Mouse (Mus musculus) CH12.LX (cell line): ENCODE results near the gene Mroh2a. TPM values are rescaled to one million over a fixed set of nuclear protein-coding genes. Genes with fewer than 3 reads are reported as not detected.

Source experiments
- DNase-seq: peaks from one replicate; pipeline ENCODE4 v3.0.0-alpha.2; 2013; ENCODE audit errors: extremely low read depth
- H3K27ac ChIP-seq: 2 replicates; pipeline ENCODE4 v1.5.1; 2012; ENCODE audit warnings: low read depth, mild to moderate bottlenecking, control low read depth, moderate library complexity; ENCODE audit not compliant: insufficient read depth
- H3K27me3 ChIP-seq: replicated peaks from 2 replicates; pipeline ENCODE3; 2012; ENCODE audit warnings: inconsistent platforms
- H3K36me3 ChIP-seq, 2 experiments: replicated peaks in 1 of 2; 2 replicates each; pipeline versions ENCODE3 to v1.6.1; 2012; ENCODE audit warnings: inconsistent platforms in 1 of 2, low read length in 1 of 2, mild to moderate bottlenecking in 1 of 2, mixed read lengths in 1 of 2, moderate library complexity in 1 of 2; ENCODE audit not compliant: control insufficient read depth in 1 of 2, insufficient read depth in 1 of 2
- H3K4me1 ChIP-seq, 2 experiments: 2 replicates each; pipeline ENCODE4 v1.6.1; 2012; ENCODE audit warnings: inconsistent platforms in 1 of 2, moderate library complexity in 1 of 2; ENCODE audit not compliant: insufficient read depth in 2 of 2, control insufficient read depth in 1 of 2
- H3K4me2 ChIP-seq: 2 replicates; pipeline ENCODE4 v1.6.1; 2012; ENCODE audit warnings: low read depth, mild to moderate bottlenecking, control low read depth; ENCODE audit not compliant: poor library complexity, insufficient read depth, severe bottlenecking
- H3K4me3 ChIP-seq, 3 experiments: fragments of 150-350 bp in 1 of 3; sonication (generic) in 1 of 3; replicated peaks in 1 of 3; 2 replicates each; pipeline versions ENCODE3 to v1.5.1; 2011 to 2012; ENCODE audit warnings: low read depth in 2 of 3, low read length in 2 of 3, mild to moderate bottlenecking in 2 of 3, moderate library complexity in 2 of 3, control low read depth in 1 of 3, improper control_type of control experiment in 1 of 3, inconsistent platforms in 1 of 3, mixed read lengths in 1 of 3; ENCODE audit not compliant: poor library complexity in 1 of 3
- H3K79me2 ChIP-seq: replicated peaks from 2 replicates; pipeline ENCODE4 v1.6.1; 2012; ENCODE audit warnings: mild to moderate bottlenecking, moderate library complexity; ENCODE audit not compliant: control insufficient read depth, poor library complexity, insufficient read depth, severe bottlenecking; ENCODE audit errors: extremely low read depth
- H3K9ac ChIP-seq: 2 replicates; pipeline ENCODE4 v1.6.1; 2012; ENCODE audit warnings: low read depth, mild to moderate bottlenecking, control low read depth, moderate library complexity; ENCODE audit not compliant: insufficient read depth
- H3K9me3 ChIP-seq: replicated peaks from 2 replicates; pipeline ENCODE3; 2012; ENCODE audit warnings: low read length, inconsistent platforms, mixed read lengths
- CHD1 ChIP-seq: IDR thresholded peaks from 2 replicates; pipeline ENCODE4 v1.6.1; 2012; ENCODE audit warnings: low read depth, low read length, improper control_type of control experiment, inconsistent platforms
- CHD2 ChIP-seq: IDR thresholded peaks from 2 replicates; pipeline ENCODE4 v1.6.1; 2011; ENCODE audit warnings: low read length, improper control_type of control experiment
- CTCF ChIP-seq, 2 experiments: IDR thresholded peaks in 1 of 2; conservative IDR thresholded peaks in 1 of 2; 2 replicates each; pipeline ENCODE4 v1.5.1; 2011 to 2012; ENCODE audit warnings: low read depth in 2 of 2, low read length in 2 of 2, improper control_type of control experiment in 1 of 2, inconsistent platforms in 1 of 2, mild to moderate bottlenecking in 1 of 2, moderate library complexity in 1 of 2
- EP300 ChIP-seq: IDR thresholded peaks from 2 replicates; pipeline ENCODE4 v1.6.1; 2011; ENCODE audit warnings: low read length, improper control_type of control experiment
- ETS1 ChIP-seq: conservative IDR thresholded peaks from 2 replicates; pipeline ENCODE4 v1.6.1; 2012; ENCODE audit warnings: low read depth, mild to moderate bottlenecking, inconsistent platforms, low read length, improper control_type of control experiment, moderate library complexity
- IRF4 ChIP-seq: IDR thresholded peaks from 2 replicates; pipeline ENCODE4 v1.6.1; 2014; ENCODE audit warnings: low read depth, mild to moderate bottlenecking, inconsistent platforms, low read length, improper control_type of control experiment
- JUN ChIP-seq: IDR thresholded peaks from 2 replicates; pipeline ENCODE4 v1.6.1; 2011; ENCODE audit warnings: low read depth, mild to moderate bottlenecking, low read length, improper control_type of control experiment, moderate library complexity; ENCODE audit not compliant: insufficient read depth
- JUND ChIP-seq: conservative IDR thresholded peaks from 2 replicates; pipeline ENCODE4 v1.6.1; 2011; ENCODE audit warnings: low read depth, low read length, improper control_type of control experiment
- KAT2A ChIP-seq: IDR thresholded peaks from 2 replicates; pipeline ENCODE4 v1.6.1; 2012; ENCODE audit warnings: low read length, improper control_type of control experiment, inconsistent platforms; ENCODE audit not compliant: insufficient replicate concordance
- MAFK ChIP-seq: IDR thresholded peaks from 2 replicates; pipeline ENCODE4 v1.6.1; 2011; ENCODE audit warnings: low read length, improper control_type of control experiment; ENCODE audit not compliant: insufficient replicate concordance
- MAX ChIP-seq: IDR thresholded peaks from 2 replicates; pipeline ENCODE4 v1.6.1; 2011; ENCODE audit warnings: low read length, improper control_type of control experiment
- MEF2A ChIP-seq: IDR thresholded peaks from 2 replicates; pipeline ENCODE4 v1.6.1; 2014; ENCODE audit warnings: low read depth, mild to moderate bottlenecking, inconsistent platforms, low read length, improper control_type of control experiment, borderline replicate concordance
- MXI1 ChIP-seq: IDR thresholded peaks from 2 replicates; pipeline ENCODE4 v1.6.1; 2011; ENCODE audit warnings: mild to moderate bottlenecking, low read depth, low read length, improper control_type of control experiment
- NELFE ChIP-seq: IDR thresholded peaks from 2 replicates; pipeline ENCODE4 v1.6.1; 2011; ENCODE audit warnings: low read depth, low read length, improper control_type of control experiment
- NRF1 ChIP-seq: IDR thresholded peaks from 2 replicates; pipeline ENCODE4 v1.6.1; 2014; ENCODE audit warnings: low read depth, mild to moderate bottlenecking, inconsistent platforms, low read length, improper control_type of control experiment, moderate library complexity
- PAX5 ChIP-seq: IDR thresholded peaks from 2 replicates; pipeline ENCODE4 v1.6.1; 2012; ENCODE audit warnings: low read length, inconsistent platforms, mixed read lengths
- RAD21 ChIP-seq: IDR thresholded peaks from 2 replicates; pipeline ENCODE4 v1.6.1; 2011; ENCODE audit warnings: low read depth, mild to moderate bottlenecking, low read length, improper control_type of control experiment, moderate library complexity
- SMC3 ChIP-seq: IDR thresholded peaks from 2 replicates; pipeline ENCODE4 v1.6.1; 2011; ENCODE audit warnings: low read depth, low read length, improper control_type of control experiment
- TBP ChIP-seq: conservative IDR thresholded peaks from 2 replicates; pipeline ENCODE4 v1.6.1; 2011; ENCODE audit warnings: low read depth, low read length, improper control_type of control experiment
- TCF12 ChIP-seq: IDR thresholded peaks from 2 replicates; pipeline ENCODE4 v1.6.1; 2014; ENCODE audit warnings: low read depth, mild to moderate bottlenecking, inconsistent platforms, low read length, improper control_type of control experiment
- UBTF ChIP-seq: IDR thresholded peaks from 2 replicates; pipeline ENCODE4 v1.6.1; 2012; ENCODE audit warnings: low read depth, mild to moderate bottlenecking, inconsistent platforms, low read length, improper control_type of control experiment, moderate library complexity
- USF2 ChIP-seq: conservative IDR thresholded peaks from 2 replicates; pipeline ENCODE4 v1.6.1; 2011; ENCODE audit warnings: low read depth, low read length, improper control_type of control experiment
- ZC3H11A ChIP-seq: IDR thresholded peaks from 2 replicates; pipeline ENCODE4 v1.6.1; 2012; ENCODE audit warnings: low read depth, mild to moderate bottlenecking, inconsistent platforms, low read length, improper control_type of control experiment
- ZMIZ1 ChIP-seq: IDR thresholded peaks from 2 replicates; pipeline ENCODE4 v1.6.1; 2012; ENCODE audit warnings: low read depth, mild to moderate bottlenecking, inconsistent platforms, low read length, improper control_type of control experiment
- dilution Hi-C: fragments of 300-500 bp; cut with MboI; formaldehyde crosslinking; loops from 2 replicates; pipeline ENCODE4 v1.14.3; 2020; ENCODE audit warnings: low sequenced_read_pairs; ENCODE audit not compliant: extremely low pct_unique_long_range_greater_than_20kb, extremely low pct_ligation_motif_present
- in situ Hi-C: fragments of 300-500 bp; cut with MboI; formaldehyde crosslinking; loops from 3 replicates; pipeline ENCODE4 v1.14.3; 2019; ENCODE audit warnings: low sequenced_read_pairs, low pct_ligation_motif_present, low pct_unique_long_range_greater_than_20kb, mixed read lengths
- polyA plus RNA-seq: library from polyadenylated mRNA; unstranded; fragments of >175 nt; gene quantifications from 2 replicates; pipeline ENCODE4 v1.2.1, GENCODE M21; 2012; ENCODE audit warnings: low read depth; ENCODE audit not compliant: insufficient read length
- total RNA-seq, 2 experiments: library from RNA; depleted of rRNA; stranded (reverse); fragments of 300-350 nt in 1 of 2; fragments of >200 nt in 1 of 2; gene quantifications; 2 replicates each; pipeline ENCODE4 v1.2.3; 2012 to 2014

The Mroh2a gene
- total and polyA plus RNA-seq, 3 experiments = 0.17 to 1.0 TPM; not detected in 1

DNA sequence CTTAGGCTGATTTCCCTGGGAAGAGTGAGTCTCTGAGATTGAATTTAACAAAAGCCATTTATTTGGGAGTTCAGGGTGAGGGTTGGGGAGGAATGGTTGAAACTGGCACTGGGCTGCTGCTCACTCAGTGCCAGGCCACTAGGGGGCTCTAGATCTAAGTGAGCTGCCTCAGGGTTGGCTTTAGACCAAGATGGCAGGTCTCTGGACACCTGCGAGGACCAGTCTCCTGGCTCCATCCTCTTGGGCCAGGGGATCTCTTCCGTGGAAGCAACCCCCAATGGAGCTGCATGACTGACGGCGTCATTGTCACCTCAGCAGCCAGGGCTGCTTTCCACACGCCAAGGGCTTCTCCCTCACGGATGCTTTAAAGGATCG lies 58.1 kb downstream of the Mroh2a start:
- Histone ChIP-seq H3K27me3 (peaks cover 76% of the 10 kb centered on the region), H3K4me3 (no peak overlapping the region), H3K27ac (no peak overlapping the region), H3K9me3 (peaks cover 26% of the 10 kb centered on the region), H3K36me3 (no peaks in the 10 kb centered on the region), H3K79me2 (no peaks in the 10 kb centered on the region), H3K4me2 (no peak overlapping the region), H3K4me1 (peaks cover 13 to 22% of the 10 kb centered on the region in 2 experiments), H3K9ac (no peak overlapping the region)
- TF ChIP-seq PAX5 = no peak
- 0 out of 2 replicates have a peak, but pooled peaks have one; percentile 4 for TF ChIP-seq NELFE
- peak in 1 of 2 experiments; percentile 89; a peak in 2 of 4 replicates for TF ChIP-seq CTCF (conservative IDR thresholded peaks at IDR 0.05 in 1 of 2, IDR thresholded peaks at IDR 0.05 in 1 of 2; ENCODE audit: low read depth in 2 of 2, low read length in 2 of 2)
- no peak for TF ChIP-seq MXI1
- no peak for TF ChIP-seq TCF12
- TF ChIP-seq CHD2 = no peak
- no peak for TF ChIP-seq USF2
- no peak for TF ChIP-seq TBP
- TF ChIP-seq RAD21 = peak; percentile 12
- no peak for TF ChIP-seq ZMIZ1
- TF ChIP-seq NRF1 = 0 out of 2 replicates have a peak, but pooled peaks have one; percentile 18
- no peak for TF ChIP-seq UBTF
- no peak for TF ChIP-seq EP300
- TF ChIP-seq ETS1 = no peak
- no peak for TF ChIP-seq KAT2A
- TF ChIP-seq JUND = no peak
- peak; percentile 43 for TF ChIP-seq SMC3
- no peak for TF ChIP-seq IRF4
- no peak for TF ChIP-seq MEF2A
- no peak for TF ChIP-seq JUN
- TF ChIP-seq MAFK = no peak
- in situ Hi-C loops = loop anchor here (10.0 to 25.0 kb wide), 2 partner anchors 150 to 323 kb away; partner anchors contain the start of gene Ugt1a6a
- dilution Hi-C loops = no loop called here
- peak; percentile 69 for DNase-seq

DNA sequence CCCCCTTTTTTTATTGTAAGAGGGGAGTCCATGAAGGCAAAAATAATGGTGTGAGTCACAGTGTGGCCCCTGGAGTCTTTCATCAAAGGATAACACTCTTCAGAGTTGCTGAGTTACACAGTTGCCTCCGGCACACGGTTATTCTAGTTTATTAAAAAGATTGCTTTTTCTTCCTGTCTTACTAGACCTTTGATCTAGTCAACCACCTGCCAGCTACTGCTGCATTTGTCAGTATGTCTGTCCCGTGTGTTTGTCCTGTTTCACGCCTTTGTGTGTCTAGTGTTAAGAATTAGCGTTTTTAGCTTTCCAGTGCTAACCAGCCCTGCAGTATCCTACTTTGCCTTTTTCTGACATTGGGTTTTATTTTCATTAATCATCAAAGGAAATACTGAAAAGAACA lies 58.9 kb downstream of the Mroh2a start:
- in situ Hi-C loops = loop anchor here (10.0 to 25.0 kb wide), 2 partner anchors 151 to 323 kb away; partner anchors contain the start of gene Ugt1a6a
- Histone ChIP-seq H3K27me3 (peaks cover 72% of the 10 kb centered on the region), H3K4me3 (no peak overlapping the region), H3K9ac (no peak overlapping the region), H3K36me3 (no peaks in the 10 kb centered on the region), H3K4me2 (no peak overlapping the region), H3K4me1 (peaks cover 13 to 22% of the 10 kb centered on the region in 2 experiments), H3K27ac (no peak overlapping the region), H3K9me3 (peaks cover 29% of the 10 kb centered on the region), H3K79me2 (no peaks in the 10 kb centered on the region)
- dilution Hi-C loops = no loop called here
- TF ChIP-seq ZC3H11A = no peak
- no peak for TF ChIP-seq CHD2
- no peak for TF ChIP-seq MAX
- TF ChIP-seq CHD1 = no peak
- no peak for TF ChIP-seq KAT2A
- no peak for DNase-seq
